22 mouse cellular contexts compared by ENCODE assay signal in the genomic region with DNA sequence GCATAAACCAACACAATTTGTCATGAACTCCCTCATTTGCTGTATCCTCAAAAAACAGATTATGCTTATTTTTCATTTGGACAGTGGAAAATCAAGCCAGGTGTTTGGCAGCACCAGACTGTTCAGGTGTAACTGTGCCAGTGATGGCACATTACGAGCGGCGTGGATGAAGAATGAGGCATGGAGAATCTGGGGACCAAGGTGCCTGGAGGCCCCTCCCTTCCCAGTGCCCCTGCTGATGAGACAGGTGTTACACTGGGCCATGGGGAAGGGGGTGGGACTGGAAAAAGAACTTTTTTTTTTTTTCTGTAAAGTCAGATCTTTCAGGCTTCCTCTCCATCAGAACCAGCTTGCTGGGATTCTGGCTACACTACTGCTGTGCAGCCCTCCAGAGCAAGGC.
"Had no signal": no experiment of that assay in that cellular context is flagged by ENCODE, and none has a peak within 500 bp of the region (broad histone marks: within the 10 kb centered on the region; RNA-seq: fewer than 3 reads in every experiment).

No protein-coding gene starts in this region.

- H3K27me3 ChIP-seq: limb, embryonic 12.5 days; limb, embryonic 15.5 days; midbrain, embryonic 12.5 days; midbrain, embryonic 15.5 days; neural tube, embryonic 12.5 days; neural tube, embryonic 15.5 days had no signal

- H3K4me3 ChIP-seq: limb, embryonic 12.5 days; limb, embryonic 15.5 days; midbrain, embryonic 12.5 days; midbrain, embryonic 15.5 days; neural tube, embryonic 12.5 days; neural tube, embryonic 15.5 days had no signal

- H3K27ac ChIP-seq: kidney, postnatal 0 days; limb, embryonic 12.5 days; limb, embryonic 15.5 days; liver, embryonic 14.5 days; macrophage; midbrain, embryonic 12.5 days; midbrain, embryonic 15.5 days; neural tube, embryonic 12.5 days; neural tube, embryonic 15.5 days; stomach, postnatal 0 days had no signal

- H3K36me3 ChIP-seq: limb, embryonic 12.5 days; limb, embryonic 15.5 days; midbrain, embryonic 12.5 days; midbrain, embryonic 15.5 days; neural tube, embryonic 12.5 days; neural tube, embryonic 15.5 days had no signal

- H3K9ac ChIP-seq: limb, embryonic 12.5 days; limb, embryonic 15.5 days; liver, embryonic 14.5 days; liver, postnatal 0 days; lung, embryonic 14.5 days; midbrain, embryonic 12.5 days; midbrain, embryonic 15.5 days; neural tube, embryonic 12.5 days; neural tube, embryonic 15.5 days had no signal

- H3K4me1 ChIP-seq: limb, embryonic 12.5 days; limb, embryonic 15.5 days; midbrain, embryonic 12.5 days; midbrain, embryonic 15.5 days; neural tube, embryonic 12.5 days; neural tube, embryonic 15.5 days had no signal

- ATAC-seq: intestine, embryonic 16.5 days; liver, postnatal 0 days; lung, postnatal 0 days; midbrain, embryonic 15.5 days had no signal

- DNase-seq: left cerebral cortex, postnatal 4 days; liver, postnatal 0 days; lung, embryonic 14.5 days; right cerebral cortex, adult 18-20 months; right cerebral cortex, postnatal 14 days; right cerebral cortex, postnatal 4 days; thymus, adult 2 months; thymus, postnatal 14 days; thymus, postnatal 4 days had no signal

- H3K9me3 ChIP-seq: limb, embryonic 12.5 days; limb, embryonic 15.5 days; midbrain, embryonic 12.5 days; midbrain, embryonic 15.5 days; neural tube, embryonic 12.5 days; neural tube, embryonic 15.5 days had no signal

- H3K4me2 ChIP-seq: limb, embryonic 12.5 days; limb, embryonic 15.5 days; liver, embryonic 11.5 days; lung, embryonic 14.5 days; midbrain, embryonic 12.5 days; midbrain, embryonic 15.5 days; neural tube, embryonic 12.5 days; neural tube, embryonic 15.5 days had no signal
